Mouse (Mus musculus) embryonic facial prominence, embryonic 15.5 days (tissue): ENCODE results near the gene E330009J07Rik. TPM values are rescaled to one million over a fixed set of nuclear protein-coding genes. Genes with fewer than 3 reads are reported as not detected.

Experiments
- ATAC-seq: fragments of 200-750 bp; cut with Nextera tagmentation; 2 replicates; pipeline ENCODE4 v1.8.0; 2017; ENCODE audit warnings: low read depth, moderate TSS enrichment; ENCODE audit not compliant: insufficient number of reproducible peaks, low FRiP score, low TSS enrichment
- H3K27ac ChIP-seq: fragments of 300-500 bp; sonication (generic); replicated peaks from 2 replicates; pipeline ENCODE4 v1.5.1; 2015; ENCODE audit warnings: mild to moderate bottlenecking, inconsistent platforms
- H3K27me3 ChIP-seq: fragments of 300-500 bp; sonication (generic); 2 replicates; pipeline ENCODE4 v1.6.1; 2015; ENCODE audit warnings: inconsistent platforms
- H3K36me3 ChIP-seq: fragments of 300-500 bp; sonication (generic); 2 replicates; pipeline ENCODE4 v1.6.1; 2015; ENCODE audit warnings: mild to moderate bottlenecking, inconsistent platforms
- H3K4me1 ChIP-seq: fragments of 300-500 bp; sonication (generic); 2 replicates; pipeline ENCODE4 v1.6.1; 2015; ENCODE audit warnings: inconsistent platforms
- H3K4me2 ChIP-seq: fragments of 300-500 bp; sonication (generic); replicated peaks from 2 replicates; pipeline ENCODE4 v1.6.1; 2015; ENCODE audit warnings: mild to moderate bottlenecking, inconsistent platforms
- H3K4me3 ChIP-seq: fragments of 300-500 bp; sonication (generic); replicated peaks from 2 replicates; pipeline ENCODE4 v1.5.1; 2015; ENCODE audit warnings: mild to moderate bottlenecking, inconsistent platforms
- H3K9ac ChIP-seq: fragments of 300-500 bp; sonication (generic); 2 replicates; pipeline ENCODE4 v1.6.1; 2015; ENCODE audit warnings: inconsistent platforms
- H3K9me3 ChIP-seq: fragments of 300-500 bp; sonication (generic); replicated peaks from 2 replicates; pipeline ENCODE4 v1.6.1; 2016; ENCODE audit warnings: inconsistent platforms
- WGBS: fragments of 180-500 bp; shearing (Covaris S2); methylation state at CpG from one replicate; pipeline ENCODE4 v1.1.7; 2015; 5-methylcytosine and 5-hydroxymethylcytosine counted together
- polyA plus RNA-seq: library from polyadenylated mRNA; unstranded; fragments of >200 nt; fragmentation: Nextera tagmentation; extraction: Ambion mirVana; gene quantifications from 2 replicates; pipeline ENCODE4 v1.2.1, GENCODE M21; 2015

The E330009J07Rik gene
- polyA plus RNA-seq, 1 experiment from 2014 or later, result 8.0 TPM

- Histone ChIP-seq H3K4me2 (no peak overlapping the region), H3K36me3 (no peaks in the 10 kb centered on the region), H3K9me3 (no peaks in the 10 kb centered on the region), H3K27ac (no peak overlapping the region), H3K9ac (no peak overlapping the region), H3K27me3 (no peaks in the 10 kb centered on the region), H3K4me1 (peaks cover 10% of the 10 kb centered on the region; the same call in 1 of the 2 replicates), H3K4me3 (no peak overlapping the region)
- 49% methylated on average over 3 of the region's 3 CpGs for WGBS
- no peak for ATAC-seq
Measured at GRCm38 (mm10) chr6:40428696-40429095, 7.2 kb downstream of the E330009J07Rik start.

GRCm38 (mm10) chr6:40427441-40427840, 8.5 kb downstream of the E330009J07Rik start:
- Histone ChIP-seq H3K4me2 (no peak overlapping the region), H3K4me3 (no peak overlapping the region), H3K27me3 (no peaks in the 10 kb centered on the region), H3K9me3 (no peaks in the 10 kb centered on the region), H3K9ac (no peak overlapping the region), H3K36me3 (no peaks in the 10 kb centered on the region), H3K27ac (no peak overlapping the region), H3K4me1 (peaks cover 10% of the 10 kb centered on the region; the same call in 1 of the 2 replicates)
- 85% methylated on average over 7 of the region's 7 CpGs for WGBS
- ATAC-seq, result no peak

DNA sequence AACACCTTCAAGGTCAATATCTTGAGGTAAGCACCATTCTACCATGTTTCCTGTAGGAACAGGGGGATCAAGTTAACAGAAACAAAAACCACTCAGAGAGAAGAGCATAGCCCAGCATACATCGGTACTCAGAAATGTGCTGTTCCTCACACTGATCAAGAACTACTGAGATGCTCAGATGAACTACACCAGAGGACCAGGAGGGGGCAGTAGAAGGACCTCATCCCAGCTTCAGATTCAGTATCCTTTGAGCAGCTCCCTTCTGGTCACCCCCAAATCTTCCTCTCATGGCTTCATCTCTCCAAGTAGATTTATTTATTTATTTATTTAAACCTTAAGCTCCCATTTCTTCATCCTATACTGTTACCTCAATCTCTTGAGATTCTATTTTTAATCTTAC, 12.2 kb downstream of the E330009J07Rik start:
- Histone ChIP-seq H3K36me3 (no peaks in the 10 kb centered on the region), H3K4me2 (no peak overlapping the region), H3K4me3 (no peak overlapping the region), H3K27me3 (no peaks in the 10 kb centered on the region), H3K27ac (no peak overlapping the region), H3K4me1 (0 out of 2 replicates have a peak, but pooled peaks cover 5% of the 10 kb centered on the region), H3K9me3 (no peaks in the 10 kb centered on the region), H3K9ac (no peak overlapping the region)
- ATAC-seq, result no peak
- WGBS, result 56% methylated on average over 1 of the region's 1 CpGs

GRCm38 (mm10) chr6:40423013-40423412, 12.9 kb downstream of the E330009J07Rik start:
- H3K27me3 ChIP-seq, result no peaks in the 10 kb centered on the region
- no peak overlapping the region for H3K27ac ChIP-seq
- no peak overlapping the region for H3K4me2 ChIP-seq
- 76% methylated on average over 1 of the region's 1 CpGs for WGBS
- H3K4me1 ChIP-seq, result no peaks in the 10 kb centered on the region
- no peak overlapping the region for H3K4me3 ChIP-seq
- no peaks in the 10 kb centered on the region for H3K9me3 ChIP-seq
- no peaks in the 10 kb centered on the region for H3K36me3 ChIP-seq
- no peak overlapping the region for H3K9ac ChIP-seq
- no peak for ATAC-seq

GRCm38 (mm10) chr6:40421099-40421498, 14.8 kb downstream of the E330009J07Rik start:
- Histone ChIP-seq H3K36me3 (no peaks in the 10 kb centered on the region), H3K4me2 (no peak overlapping the region), H3K4me3 (no peak overlapping the region), H3K27ac (no peak overlapping the region), H3K27me3 (no peaks in the 10 kb centered on the region), H3K9me3 (no peaks in the 10 kb centered on the region), H3K4me1 (no peaks in the 10 kb centered on the region), H3K9ac (no peak overlapping the region)
- no peak for ATAC-seq
- 94% methylated on average over 6 of the region's 6 CpGs for WGBS

GRCm38 (mm10) chr6:40418386-40418785, 17.5 kb downstream of the E330009J07Rik start:
- Histone ChIP-seq H3K27me3 (no peaks in the 10 kb centered on the region), H3K9me3 (no peaks in the 10 kb centered on the region), H3K4me2 (no peak overlapping the region), H3K4me3 (no peak overlapping the region), H3K36me3 (no peaks in the 10 kb centered on the region), H3K27ac (no peak overlapping the region), H3K4me1 (no peaks in the 10 kb centered on the region), H3K9ac (no peak overlapping the region)
- no peak for ATAC-seq
- 93% methylated on average over 4 of the region's 4 CpGs for WGBS

DNA sequence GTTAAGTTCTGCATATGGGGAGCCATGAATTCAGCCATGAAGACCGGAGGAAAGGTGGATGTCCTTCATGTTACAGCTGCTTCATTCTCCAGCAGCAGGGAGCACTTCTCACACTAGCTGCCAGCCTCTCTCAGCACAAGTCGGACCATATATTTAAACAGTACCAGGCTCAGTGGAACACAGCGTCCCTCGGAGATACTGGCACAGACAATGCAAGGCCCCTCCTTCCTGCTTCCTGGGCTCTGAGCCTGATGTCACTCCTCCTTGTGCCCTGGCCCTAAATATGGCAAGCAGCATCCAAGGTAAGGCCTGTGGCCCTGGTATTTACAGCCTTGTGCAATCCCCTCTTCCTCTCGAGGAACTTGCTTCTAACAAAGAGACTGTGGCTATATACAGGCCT, 20.1 kb downstream of the E330009J07Rik start:
- ATAC-seq, result no peak
- H3K27ac ChIP-seq, result no peak overlapping the region
- H3K4me3 ChIP-seq, result no peak overlapping the region
- H3K4me1 ChIP-seq, result no peaks in the 10 kb centered on the region
- no peak overlapping the region for H3K9ac ChIP-seq
- 77% methylated on average over 5 of the region's 5 CpGs for WGBS
- no peaks in the 10 kb centered on the region for H3K9me3 ChIP-seq
- no peak overlapping the region for H3K4me2 ChIP-seq
- H3K36me3 ChIP-seq, result no peaks in the 10 kb centered on the region
- H3K27me3 ChIP-seq, result no peaks in the 10 kb centered on the region

DNA sequence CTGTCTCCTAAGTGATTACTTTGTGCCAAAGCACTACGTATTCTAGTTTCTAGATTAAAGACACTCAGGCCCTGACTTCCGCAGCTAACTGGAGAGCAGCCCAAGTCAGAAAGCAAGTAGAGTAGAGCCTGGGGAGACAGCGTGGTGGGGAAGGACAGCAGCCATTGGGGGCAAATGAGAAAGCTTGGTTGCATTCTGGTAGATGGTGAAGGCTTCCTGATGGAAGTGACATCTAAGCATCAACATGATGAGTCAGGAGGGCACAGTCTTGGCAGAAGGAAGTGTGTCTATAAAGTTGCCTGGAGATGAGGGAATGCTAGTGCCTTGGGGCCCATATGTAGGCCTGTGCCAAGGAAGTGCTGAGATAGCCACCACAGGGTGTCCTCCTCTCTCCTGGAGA, 22.4 kb downstream of the E330009J07Rik start:
- Histone ChIP-seq H3K27ac (no peak overlapping the region), H3K36me3 (0 out of 2 replicates have a peak, but pooled peaks cover 4% of the 10 kb centered on the region), H3K4me2 (no peak overlapping the region), H3K9me3 (no peaks in the 10 kb centered on the region), H3K27me3 (no peaks in the 10 kb centered on the region), H3K4me1 (no peaks in the 10 kb centered on the region), H3K4me3 (no peak overlapping the region), H3K9ac (no peak overlapping the region)
- 93% methylated on average over 3 of the region's 3 CpGs for WGBS
- ATAC-seq, result no peak

GRCm38 (mm10) chr6:40413046-40413445, 22.9 kb downstream of the E330009J07Rik start:
- H3K36me3 ChIP-seq, result 0 out of 2 replicates have a peak, but pooled peaks cover 6% of the 10 kb centered on the region
- no peaks in the 10 kb centered on the region for H3K27me3 ChIP-seq
- ATAC-seq, result no peak
- no peak overlapping the region for H3K4me3 ChIP-seq
- no peaks in the 10 kb centered on the region for H3K4me1 ChIP-seq
- no peak overlapping the region for H3K9ac ChIP-seq
- WGBS, result 86% methylated on average over 5 of the region's 5 CpGs
- no peak overlapping the region for H3K4me2 ChIP-seq
- H3K27ac ChIP-seq, result no peak overlapping the region
- H3K9me3 ChIP-seq, result no peaks in the 10 kb centered on the region

DNA sequence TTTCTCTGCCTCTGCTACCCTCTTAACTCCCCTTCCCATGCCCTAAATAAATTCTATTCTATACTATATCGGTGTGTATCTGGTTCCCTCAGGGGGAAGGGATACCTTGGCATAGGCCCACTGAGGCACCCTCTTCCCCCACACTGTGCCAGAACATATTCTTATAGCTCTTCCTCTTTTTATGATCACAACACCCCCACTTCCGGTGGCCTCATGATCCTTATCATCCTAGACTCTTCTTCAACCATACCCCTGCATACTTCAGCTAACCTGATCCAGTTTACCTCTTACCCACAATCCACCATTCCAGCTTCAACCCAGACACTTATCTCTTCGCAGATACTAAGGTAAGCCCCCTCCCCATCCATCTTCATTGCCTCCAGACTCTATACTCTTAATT, 24.9 kb downstream of the E330009J07Rik start:
- 87% methylated on average over 3 of the region's 3 CpGs for WGBS

GRCm38 (mm10) chr6:40403640-40404285, 32.2 kb downstream of the E330009J07Rik start:
- 92% methylated on average over 4 of the region's 4 CpGs for WGBS

More for the DNA sequence above, 24.9 kb downstream of the E330009J07Rik start:
- Histone ChIP-seq H3K4me1 (no peaks in the 10 kb centered on the region), H3K4me3 (no peak overlapping the region), H3K9me3 (no peaks in the 10 kb centered on the region), H3K9ac (no peak overlapping the region), H3K36me3 (peaks cover 25% of the 10 kb centered on the region), H3K4me2 (no peak overlapping the region), H3K27me3 (no peaks in the 10 kb centered on the region), H3K27ac (no peak overlapping the region)
- ATAC-seq, result no peak

DNA sequence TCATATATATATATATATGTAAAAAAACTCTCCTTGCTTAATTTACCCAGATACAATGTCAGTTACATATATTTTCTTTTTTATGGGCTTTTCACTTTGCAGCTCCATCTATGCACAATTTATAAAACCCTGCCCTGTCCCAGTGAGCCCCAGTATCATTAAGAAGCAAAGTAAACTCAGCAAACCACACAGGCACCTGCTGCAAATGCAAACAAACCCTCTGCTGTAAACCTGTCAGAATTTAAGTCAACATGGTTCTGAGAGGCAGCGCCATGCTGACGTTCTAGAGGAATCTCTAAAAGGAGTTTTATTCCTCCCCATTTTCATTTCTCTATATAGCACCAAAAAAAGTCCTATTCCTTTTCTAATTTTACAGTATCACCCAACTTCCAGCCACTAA, 33.9 kb downstream of the E330009J07Rik start:
- H3K27me3 ChIP-seq, result no peaks in the 10 kb centered on the region
- H3K4me2 ChIP-seq, result no peak overlapping the region
- no peaks in the 10 kb centered on the region for H3K9me3 ChIP-seq
- ATAC-seq, result no peak
- no peak overlapping the region for H3K27ac ChIP-seq
- no peaks in the 10 kb centered on the region for H3K4me1 ChIP-seq
- no peak overlapping the region for H3K9ac ChIP-seq
- peaks cover 61% of the 10 kb centered on the region for H3K36me3 ChIP-seq
- H3K4me3 ChIP-seq, result no peak overlapping the region
- 86% methylated on average over 2 of the region's 2 CpGs for WGBS

More at GRCm38 (mm10) chr6:40403640-40404285, 32.2 kb downstream of the E330009J07Rik start:
- no peaks in the 10 kb centered on the region for H3K9me3 ChIP-seq
- no peaks in the 10 kb centered on the region for H3K27me3 ChIP-seq
- ATAC-seq, result no peak
- H3K4me2 ChIP-seq, result no peak overlapping the region
- H3K4me3 ChIP-seq, result no peak overlapping the region
- H3K27ac ChIP-seq, result no peak overlapping the region
- no peaks in the 10 kb centered on the region for H3K4me1 ChIP-seq
- H3K9ac ChIP-seq, result no peak overlapping the region
- peaks cover 60% of the 10 kb centered on the region for H3K36me3 ChIP-seq
